Mouse (Mus musculus): ENCODE data around the gene Frmd4b. TPM values are rescaled to one million over a fixed set of nuclear protein-coding genes. Genes with fewer than 3 reads are reported as not detected.
"Not testable (repeated sequence)": the region's sequence is repeated elsewhere in the genome, so short reads cannot be mapped to it uniquely, and the experiment has no call there.

Gene Frmd4b
- polyA plus RNA-seq, 1 experiment from 2014 or later = 24.8 TPM

GRCm38 (mm10) chr6:97278014-97278787 is 339.1 kb downstream of the Frmd4b start:
- H3K4me1 ChIP-seq = peaks cover 29% of the 10 kb centered on the region
- H3K4me3 ChIP-seq = peak overlapping the region; percentile 36
- no peaks in the 10 kb centered on the region for H3K9me3 ChIP-seq (replicated peaks)
- H3K36me3 ChIP-seq = no peaks in the 10 kb centered on the region
- DNase-seq (ENCODE audit: low spot score) = peak; percentile 73
- WGBS = 1% methylated on average over 19 of the region's 19 CpGs
- H3K27me3 ChIP-seq (ENCODE audit: low read depth, poor library complexity, severe bottlenecking) = peaks cover 48% of the 10 kb centered on the region
- H3K27ac ChIP-seq (replicated peaks) = peak overlapping the region; percentile 49; the same call in 1 of the 2 replicates

- 60% methylated on average over 5 of the region's 5 CpGs for WGBS
Observed at GRCm38 (mm10) chr6:97276890-97277497, 340.3 kb downstream of the Frmd4b start.

GRCm38 (mm10) chr6:97276366-97276765 is 341.0 kb downstream of the Frmd4b start:
- H3K27ac ChIP-seq (replicated peaks) = peak overlapping the region; percentile 17; the same call in 1 of the 2 replicates
- peaks cover 48% of the 10 kb centered on the region for H3K27me3 ChIP-seq (ENCODE audit: low read depth, poor library complexity, severe bottlenecking)
- H3K36me3 ChIP-seq = no peaks in the 10 kb centered on the region
- H3K4me3 ChIP-seq = no peak overlapping the region
- 31% methylated on average over 4 of the region's 4 CpGs for WGBS
- no peaks in the 10 kb centered on the region for H3K9me3 ChIP-seq (replicated peaks)
- no peak for DNase-seq (ENCODE audit: low spot score)
- peaks cover 29% of the 10 kb centered on the region for H3K4me1 ChIP-seq

More at GRCm38 (mm10) chr6:97276890-97277497, 340.3 kb downstream of the Frmd4b start:
- DNase-seq (ENCODE audit: low spot score) = no peak
- H3K9me3 ChIP-seq (replicated peaks) = no peaks in the 10 kb centered on the region
- H3K4me3 ChIP-seq = no peak overlapping the region
- H3K27me3 ChIP-seq (ENCODE audit: low read depth, poor library complexity, severe bottlenecking) = peaks cover 48% of the 10 kb centered on the region
- no peak overlapping the region for H3K27ac ChIP-seq (replicated peaks)
- peaks cover 29% of the 10 kb centered on the region for H3K4me1 ChIP-seq
- H3K36me3 ChIP-seq = no peaks in the 10 kb centered on the region

GRCm38 (mm10) chr6:97275760-97276159 is 341.6 kb downstream of the Frmd4b start:
- H3K27me3 ChIP-seq (ENCODE audit: low read depth, poor library complexity, severe bottlenecking) = peaks cover 48% of the 10 kb centered on the region
- H3K9me3 ChIP-seq (replicated peaks) = no peaks in the 10 kb centered on the region
- no peak for DNase-seq (ENCODE audit: low spot score)
- no peaks in the 10 kb centered on the region for H3K36me3 ChIP-seq
- peaks cover 29% of the 10 kb centered on the region for H3K4me1 ChIP-seq
- H3K4me3 ChIP-seq = no peak overlapping the region
- no peak overlapping the region for H3K27ac ChIP-seq (replicated peaks)
- WGBS = 62% methylated on average over 4 of the region's 4 CpGs

- Histone ChIP-seq H3K36me3 (no peaks in the 10 kb centered on the region), H3K9me3 (replicated peaks) (no peaks in the 10 kb centered on the region), H3K4me1 (peaks cover 23% of the 10 kb centered on the region), H3K4me3 (no peak overlapping the region), H3K27me3 (ENCODE audit: low read depth, poor library complexity, severe bottlenecking) (peaks cover 34% of the 10 kb centered on the region), H3K27ac (replicated peaks) (no peak overlapping the region)
- DNase-seq (ENCODE audit: low spot score) = no peak
- WGBS = 90% methylated on average over 3 of the region's 3 CpGs
Observed at GRCm38 (mm10) chr6:97273777-97274176, 343.6 kb downstream of the Frmd4b start.

GRCm38 (mm10) chr6:97273058-97273710 is 344.2 kb downstream of the Frmd4b start:
- Histone ChIP-seq H3K9me3 (replicated peaks) (no peaks in the 10 kb centered on the region), H3K4me1 (peaks cover 17% of the 10 kb centered on the region), H3K4me3 (no peak overlapping the region), H3K27me3 (ENCODE audit: low read depth, poor library complexity, severe bottlenecking) (peaks cover 28% of the 10 kb centered on the region), H3K27ac (replicated peaks) (no peak overlapping the region), H3K36me3 (no peaks in the 10 kb centered on the region)
- WGBS = 82% methylated on average over 16 of the region's 16 CpGs
- DNase-seq (ENCODE audit: low spot score) = no peak

- no peak for DNase-seq (ENCODE audit: low spot score)
- WGBS = 62% methylated on average over 2 of the region's 2 CpGs
Observed at GRCm38 (mm10) chr6:97272349-97272748, 345.0 kb downstream of the Frmd4b start.

GRCm38 (mm10) chr6:97269596-97269995 is 347.7 kb downstream of the Frmd4b start:
- Histone ChIP-seq H3K4me1 (no peaks in the 10 kb centered on the region), H3K4me3 (no peak overlapping the region), H3K27ac (replicated peaks) (no peak overlapping the region), H3K9me3 (replicated peaks) (no peaks in the 10 kb centered on the region), H3K36me3 (no peaks in the 10 kb centered on the region), H3K27me3 (ENCODE audit: low read depth, poor library complexity, severe bottlenecking) (peaks cover 6% of the 10 kb centered on the region; the same call in 1 of the 2 replicates)
- WGBS = 86% methylated on average over 11 of the region's 11 CpGs
- DNase-seq (ENCODE audit: low spot score) = no peak

More at GRCm38 (mm10) chr6:97272349-97272748, 345.0 kb downstream of the Frmd4b start:
- H3K27me3 ChIP-seq (ENCODE audit: low read depth, poor library complexity, severe bottlenecking) = peaks cover 26% of the 10 kb centered on the region
- peaks cover 13% of the 10 kb centered on the region for H3K4me1 ChIP-seq
- no peaks in the 10 kb centered on the region for H3K9me3 ChIP-seq (replicated peaks)
- H3K36me3 ChIP-seq = no peaks in the 10 kb centered on the region
- H3K27ac ChIP-seq (replicated peaks) = no peak overlapping the region
- no peak overlapping the region for H3K4me3 ChIP-seq

GRCm38 (mm10) chr6:97267132-97267531 is 350.2 kb downstream of the Frmd4b start:
- no peaks in the 10 kb centered on the region for H3K27me3 ChIP-seq (ENCODE audit: low read depth, poor library complexity, severe bottlenecking)
- WGBS = 95% methylated on average over 2 of the region's 2 CpGs
- no peaks in the 10 kb centered on the region for H3K36me3 ChIP-seq
- no peak overlapping the region for H3K4me3 ChIP-seq
- H3K9me3 ChIP-seq (replicated peaks) = no peaks in the 10 kb centered on the region
- no peak for DNase-seq (ENCODE audit: low spot score)
- no peak overlapping the region for H3K27ac ChIP-seq (replicated peaks)
- H3K4me1 ChIP-seq = no peaks in the 10 kb centered on the region

GRCm38 (mm10) chr6:97266661-97267060 is 350.7 kb downstream of the Frmd4b start:
- DNase-seq (ENCODE audit: low spot score) = no peak
- Histone ChIP-seq H3K27me3 (ENCODE audit: low read depth, poor library complexity, severe bottlenecking) (no peaks in the 10 kb centered on the region), H3K36me3 (no peaks in the 10 kb centered on the region), H3K27ac (replicated peaks) (no peak overlapping the region), H3K4me1 (no peaks in the 10 kb centered on the region), H3K9me3 (replicated peaks) (no peaks in the 10 kb centered on the region), H3K4me3 (no peak overlapping the region)
- WGBS = 87% methylated on average over 4 of the region's 4 CpGs

- Histone ChIP-seq H3K4me1 (no peaks in the 10 kb centered on the region), H3K36me3 (no peaks in the 10 kb centered on the region), H3K27ac (replicated peaks) (no peak overlapping the region), H3K4me3 (no peak overlapping the region), H3K9me3 (replicated peaks) (no peaks in the 10 kb centered on the region), H3K27me3 (ENCODE audit: low read depth, poor library complexity, severe bottlenecking) (no peaks in the 10 kb centered on the region)
- 84% methylated on average over 3 of the region's 3 CpGs for WGBS
- DNase-seq (ENCODE audit: low spot score) = no peak
Observed at GRCm38 (mm10) chr6:97265705-97266104, 351.6 kb downstream of the Frmd4b start.

GRCm38 (mm10) chr6:97265240-97265639 is 352.1 kb downstream of the Frmd4b start:
- Histone ChIP-seq H3K27ac (replicated peaks) (no peak overlapping the region), H3K27me3 (ENCODE audit: low read depth, poor library complexity, severe bottlenecking) (no peaks in the 10 kb centered on the region), H3K4me3 (no peak overlapping the region), H3K4me1 (no peaks in the 10 kb centered on the region), H3K9me3 (replicated peaks) (no peaks in the 10 kb centered on the region), H3K36me3 (no peaks in the 10 kb centered on the region)
- WGBS = 83% methylated on average over 8 of the region's 8 CpGs
- no peak for DNase-seq (ENCODE audit: low spot score)

- H3K4me3 ChIP-seq; H3K9me3 ChIP-seq (replicated peaks); H3K27ac ChIP-seq (replicated peaks); DNase-seq (ENCODE audit: low spot score); H3K27me3 ChIP-seq (ENCODE audit: low read depth, poor library complexity, severe bottlenecking); H3K4me1 ChIP-seq; H3K36me3 ChIP-seq: not testable (repeated sequence)
Observed at GRCm38 (mm10) chr6:97263750-97264149, 353.6 kb downstream of the Frmd4b start.
